Mouse (Mus musculus) small intestine, adult 2 months (tissue): Measurements from ENCODE around the gene Gm9945. TPM values are rescaled to one million over a fixed set of nuclear protein-coding genes. Genes with fewer than 3 reads are reported as not detected.

Experiments used
- H3K27ac ChIP-seq: fragments of 200-500 bp; 2 replicates; pipeline ENCODE4 v1.5.1; 2012; ENCODE audit warnings: low read depth, low read length, control low read depth, inconsistent platforms; ENCODE audit not compliant: insufficient read depth
- H3K27me3 ChIP-seq: fragments of 200-500 bp; 2 replicates; pipeline ENCODE4 v1.6.1; 2012; ENCODE audit warnings: mild to moderate bottlenecking, moderate library complexity, low read length, inconsistent platforms; ENCODE audit not compliant: control insufficient read depth, insufficient read depth
- H3K36me3 ChIP-seq: fragments of 200-500 bp; 2 replicates; pipeline ENCODE4 v1.6.1; 2012; ENCODE audit warnings: mild to moderate bottlenecking, low read length, control low read depth, inconsistent platforms; ENCODE audit not compliant: control insufficient read depth, insufficient read depth
- H3K4me1 ChIP-seq: fragments of 200-500 bp; 2 replicates; pipeline ENCODE4 v1.6.1; 2012; ENCODE audit warnings: low read length, inconsistent platforms, mixed read lengths; ENCODE audit not compliant: control insufficient read depth, insufficient read depth, insufficient read length
- H3K4me3 ChIP-seq: fragments of 200-500 bp; 2 replicates; pipeline ENCODE4 v1.5.1; 2012; ENCODE audit warnings: low read depth, mild to moderate bottlenecking, control low read depth, inconsistent platforms, low read length, moderate library complexity
- CTCF ChIP-seq: fragments of 200-500 bp; IDR thresholded peaks from 2 replicates; pipeline ENCODE4 v1.5.1; 2012; ENCODE audit warnings: low read depth, mild to moderate bottlenecking, control low read depth, inconsistent platforms, low read length, moderate library complexity, mixed read lengths; ENCODE audit not compliant: insufficient replicate concordance, insufficient read length; ENCODE audit errors: extremely low read depth
- POLR2A ChIP-seq: fragments of 200-500 bp; IDR thresholded peaks from 2 replicates; pipeline ENCODE4 v1.6.1; 2012; ENCODE audit warnings: low read depth, mild to moderate bottlenecking, control low read depth, inconsistent platforms, low read length, moderate library complexity
- WGBS: fragments of 180-500 bp; shearing (Covaris S2); methylation state at CpG from one replicate; pipeline ENCODE4 v1.1.7; 2018; 5-methylcytosine and 5-hydroxymethylcytosine counted together
- polyA plus RNA-seq: library from polyadenylated mRNA; depleted of rRNA; stranded (reverse); fragments of >200 nt; gene quantifications from 2 replicates; pipeline ENCODE4 v1.2.3, GENCODE M21; 2012

Gene Gm9945
- polyA plus RNA-seq, 1 experiment = not detected

DNA sequence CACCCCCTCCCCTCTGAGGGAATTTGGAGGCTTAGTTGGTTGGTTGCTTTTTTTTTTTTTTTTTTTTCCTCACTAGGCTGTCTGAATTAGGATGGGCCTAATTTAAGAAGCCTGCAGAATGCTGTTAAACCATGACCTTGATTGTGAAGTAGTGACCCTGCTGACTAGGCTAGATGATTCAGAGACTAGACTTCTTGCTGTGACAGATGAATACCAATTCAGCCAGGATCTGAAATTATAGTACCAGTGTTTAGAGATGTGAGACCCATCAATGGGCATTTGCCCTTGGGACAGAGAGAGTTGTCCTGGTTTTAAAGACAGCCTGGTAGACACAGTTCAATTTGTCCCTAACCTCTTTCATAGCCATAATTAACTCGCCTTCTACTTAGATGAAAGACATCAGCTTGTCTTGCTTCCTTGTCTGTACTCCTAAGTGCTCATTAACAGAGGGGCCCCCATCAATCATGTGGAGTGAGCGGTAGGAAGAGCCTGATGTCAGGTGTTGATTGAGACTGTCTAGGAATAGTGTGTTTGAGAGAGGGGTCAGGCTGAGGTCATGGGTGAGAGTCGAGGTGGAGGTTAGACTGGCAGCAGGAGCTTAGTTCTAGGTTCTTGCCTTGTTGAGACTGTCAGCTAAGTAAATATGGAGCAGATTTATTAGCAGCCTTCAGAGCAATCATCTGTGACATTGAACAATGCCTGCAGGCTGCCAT, 13.4 kb downstream of the Gm9945 start:
- no peak for TF ChIP-seq POLR2A
- TF ChIP-seq CTCF = no peak
- no peaks in the 10 kb centered on the region for H3K36me3 ChIP-seq

DNA sequence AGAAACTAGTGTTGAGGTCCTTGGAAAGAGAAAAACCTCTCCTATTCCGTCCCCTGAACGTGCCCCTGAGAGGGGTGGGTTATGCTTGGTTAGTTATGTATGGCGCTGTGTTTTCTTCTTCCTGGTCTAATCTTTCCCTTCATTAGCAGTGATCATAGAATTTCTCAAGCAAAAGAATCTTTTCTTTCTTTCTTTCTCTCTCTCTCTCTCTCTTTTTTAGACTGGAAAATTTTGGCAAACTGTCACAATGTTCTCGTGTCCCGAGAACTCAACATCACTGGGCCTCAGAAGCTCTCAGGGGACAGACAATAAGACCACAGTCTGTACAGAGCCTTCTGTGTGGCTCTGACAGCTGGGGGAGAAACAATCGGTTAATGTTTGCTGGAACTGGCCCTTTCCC, 15.5 kb downstream of the Gm9945 start:
- 83% methylated on average over 6 of the region's 6 CpGs for WGBS
- Histone ChIP-seq H3K4me1 (peaks cover 4% of the 10 kb centered on the region; the same call in 1 of the 2 replicates), H3K27ac (no peak overlapping the region)

More for the DNA sequence above, 13.4 kb downstream of the Gm9945 start:
- Histone ChIP-seq H3K27ac (no peak overlapping the region), H3K4me1 (peaks cover 4% of the 10 kb centered on the region; the same call in 1 of the 2 replicates), H3K27me3 (no peaks in the 10 kb centered on the region), H3K4me3 (no peak overlapping the region)
- WGBS = 73% methylated on average over 3 of the region's 3 CpGs

GRCm38 (mm10) chr11:53496946-53497345, 17.0 kb downstream of the Gm9945 start:
- 58% methylated on average over 6 of the region's 6 CpGs for WGBS
- H3K36me3 ChIP-seq = no peaks in the 10 kb centered on the region
- H3K27me3 ChIP-seq = no peaks in the 10 kb centered on the region
- H3K4me1 ChIP-seq = peaks cover 2% of the 10 kb centered on the region; the same call in 1 of the 2 replicates
- H3K27ac ChIP-seq = no peak overlapping the region
- no peak overlapping the region for H3K4me3 ChIP-seq
- no peak for TF ChIP-seq POLR2A
- no peak for TF ChIP-seq CTCF

More for the DNA sequence above, 15.5 kb downstream of the Gm9945 start:
- TF ChIP-seq CTCF (no peak), POLR2A (no peak)
- Histone ChIP-seq H3K36me3 (no peaks in the 10 kb centered on the region), H3K27me3 (no peaks in the 10 kb centered on the region), H3K4me3 (no peak overlapping the region)

DNA sequence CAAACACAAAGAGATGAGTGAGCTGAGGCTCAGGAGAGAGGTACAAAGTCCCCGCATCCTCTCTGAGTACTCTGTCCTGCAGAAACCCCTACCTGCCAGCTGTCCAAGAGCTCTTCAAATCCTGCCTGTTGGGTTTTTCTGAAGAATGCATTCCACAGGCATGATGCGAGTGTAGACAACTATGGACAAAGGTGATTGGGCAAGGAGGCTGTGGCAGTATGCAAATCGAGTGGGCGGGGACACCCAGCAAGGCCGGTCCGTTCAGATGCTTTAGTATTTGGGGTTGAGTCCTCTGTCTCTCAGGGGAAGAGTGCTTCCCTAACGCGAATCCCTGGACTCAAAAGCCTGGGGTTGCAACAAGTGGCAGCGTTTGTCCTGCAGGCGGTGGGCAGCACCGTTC, 20.6 kb downstream of the Gm9945 start:
- H3K27ac ChIP-seq = no peak overlapping the region
- no peaks in the 10 kb centered on the region for H3K36me3 ChIP-seq
- H3K27me3 ChIP-seq = no peaks in the 10 kb centered on the region
- no peak overlapping the region for H3K4me3 ChIP-seq
- TF ChIP-seq CTCF (no peak), POLR2A (no peak)
- no peaks in the 10 kb centered on the region for H3K4me1 ChIP-seq
- WGBS = 12% methylated on average over 11 of the region's 11 CpGs

DNA sequence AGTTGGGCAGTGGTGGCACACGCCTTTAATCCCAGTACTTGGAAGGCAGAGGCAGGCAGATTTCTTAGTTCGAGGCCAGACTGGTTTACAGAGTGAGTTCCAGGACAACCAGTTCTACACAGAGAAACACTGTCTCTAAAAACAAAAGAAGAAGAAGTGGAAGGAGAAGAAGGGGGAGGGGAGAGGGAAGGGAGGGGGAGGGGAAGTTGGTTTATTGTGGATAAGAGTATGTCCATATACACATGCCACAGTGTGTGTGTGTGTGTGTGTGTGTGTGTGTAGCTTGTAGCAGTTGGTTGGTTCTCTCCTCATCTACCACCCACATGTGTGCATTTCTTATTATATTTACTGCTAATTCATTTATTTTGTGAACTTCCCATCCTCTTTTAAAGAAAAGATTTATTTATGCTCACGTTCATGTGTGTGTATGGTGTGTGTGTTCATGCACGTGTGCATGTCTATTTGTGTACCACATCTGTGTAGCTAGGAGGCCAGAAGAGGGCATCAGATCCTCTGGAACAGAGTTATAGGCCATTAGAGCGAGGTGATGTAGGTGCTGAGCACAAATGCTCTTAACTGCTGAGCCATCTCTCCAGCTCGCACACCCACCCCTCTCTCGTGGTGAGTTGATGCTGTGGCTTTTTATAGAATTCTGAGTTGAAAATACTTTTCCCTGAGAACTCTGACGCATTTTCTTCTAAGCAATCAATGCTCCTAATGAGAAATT, 22.2 kb downstream of the Gm9945 start:
- H3K4me3 ChIP-seq = no peak overlapping the region

GRCm38 (mm10) chr11:53503738-53504137, 23.8 kb downstream of the Gm9945 start:
- H3K4me3 ChIP-seq = no peak overlapping the region
- TF ChIP-seq POLR2A (no peak), CTCF (no peak)
- WGBS = 75% methylated on average over 5 of the region's 5 CpGs
- no peaks in the 10 kb centered on the region for H3K36me3 ChIP-seq
- H3K27ac ChIP-seq = no peak overlapping the region
- H3K4me1 ChIP-seq = no peaks in the 10 kb centered on the region
- no peaks in the 10 kb centered on the region for H3K27me3 ChIP-seq

More for the DNA sequence above, 22.2 kb downstream of the Gm9945 start:
- 73% methylated on average over 8 of the region's 8 CpGs for WGBS
- TF ChIP-seq POLR2A (no peak), CTCF (no peak)
- no peaks in the 10 kb centered on the region for H3K36me3 ChIP-seq
- H3K4me1 ChIP-seq = no peaks in the 10 kb centered on the region
- no peaks in the 10 kb centered on the region for H3K27me3 ChIP-seq
- H3K27ac ChIP-seq = no peak overlapping the region

- Histone ChIP-seq H3K36me3 (no peaks in the 10 kb centered on the region), H3K27ac (no peak overlapping the region), H3K4me1 (no peaks in the 10 kb centered on the region), H3K4me3 (no peak overlapping the region), H3K27me3 (no peaks in the 10 kb centered on the region)
- 84% methylated on average over 8 of the region's 8 CpGs for WGBS
- TF ChIP-seq CTCF (no peak), POLR2A (no peak)
Observed at GRCm38 (mm10) chr11:53504376-53504775, 24.4 kb downstream of the Gm9945 start.
